Mouse (Mus musculus) yolk sac, embryonic 10.5 days (tissue): Measurements from ENCODE around the gene Nr2c2.
"Not testable (repeated sequence)": the region's sequence is repeated elsewhere in the genome, so short reads cannot be mapped to it uniquely, and the experiment has no call there.

ENCODE experiments used
- DNase-seq: peaks from one replicate; pipeline ENCODE4 v3.0.0-alpha.2; 2017; ENCODE audit warnings: low spot score

Nr2c2 gene

GRCm38 (mm10) chr6:92091130-92091591, at the start of gene Nr2c2:
TSS of gene Nr2c2 (plus strand) at chr6:92091390.
- peak; percentile 85 for DNase-seq

- no peak for DNase-seq
These were observed 49.1 kb upstream of the Nr2c2 start for GRCm38 (mm10) chr6:92042055-92042454.

GRCm38 (mm10) chr6:92042850-92043249, 48.3 kb upstream of the Nr2c2 start:
- DNase-seq = no peak

- DNase-seq = no peak
These were observed 33.4 kb upstream of the Nr2c2 start for GRCm38 (mm10) chr6:92057768-92058167.

- DNase-seq = no peak
These were observed 29.5 kb upstream of the Nr2c2 start for GRCm38 (mm10) chr6:92061725-92062124.

- no peak for DNase-seq
These were observed 27.7 kb upstream of the Nr2c2 start for GRCm38 (mm10) chr6:92063452-92063851.

GRCm38 (mm10) chr6:92064101-92064500, 27.1 kb upstream of the Nr2c2 start:
- no peak for DNase-seq

GRCm38 (mm10) chr6:92065721-92066496, 25.3 kb upstream of the Nr2c2 start:
- DNase-seq = peak; percentile 12

- peak; percentile 7 for DNase-seq
These were observed 23.9 kb upstream of the Nr2c2 start for GRCm38 (mm10) chr6:92067146-92067790.

GRCm38 (mm10) chr6:92071121-92071839, 19.9 kb upstream of the Nr2c2 start:
- no peak for DNase-seq

- DNase-seq = no peak
These were observed 10.5 kb upstream of the Nr2c2 start for GRCm38 (mm10) chr6:92080730-92081129.

GRCm38 (mm10) chr6:92082756-92083155, 8.4 kb upstream of the Nr2c2 start:
- no peak for DNase-seq

GRCm38 (mm10) chr6:92084932-92085331, 6.3 kb upstream of the Nr2c2 start:
- DNase-seq = no peak

- DNase-seq = not testable (repeated sequence)
These were observed 2.0 kb upstream of the Nr2c2 start for GRCm38 (mm10) chr6:92089141-92089540.

- no peak for DNase-seq
These were observed 1.2 kb upstream of the Nr2c2 start for GRCm38 (mm10) chr6:92089982-92090381.

- no peak for DNase-seq
These were observed 693 bp upstream of the Nr2c2 start for GRCm38 (mm10) chr6:92090497-92090896.

GRCm38 (mm10) chr6:92091767-92092489, 738 bp downstream of the Nr2c2 start:
- peak; percentile 99 for DNase-seq

- DNase-seq = no peak
These were observed 1.5 kb downstream of the Nr2c2 start for GRCm38 (mm10) chr6:92092737-92093136.

GRCm38 (mm10) chr6:92093869-92094268, 2.7 kb downstream of the Nr2c2 start:
- no peak for DNase-seq

- no peak for DNase-seq
These were observed 9.6 kb downstream of the Nr2c2 start for GRCm38 (mm10) chr6:92100679-92101360.

- DNase-seq = no peak
These were observed 33.4 kb downstream of the Nr2c2 start for GRCm38 (mm10) chr6:92124547-92124946.
